Mouse (Mus musculus): ENCODE results near the gene Slc41a2. TPM values are rescaled to one million over a fixed set of nuclear protein-coding genes. Genes with fewer than 3 reads are reported as not detected.

Slc41a2 gene
- polyA plus RNA-seq, 2 experiments, result 0.06 to 0.14 TPM

GRCm38 (mm10) chr10:83244131-83244530, 93.6 kb downstream of the Slc41a2 start:
- no peak for TF ChIP-seq CTCF (IDR thresholded peaks at IDR 0.05; ENCODE audit: low read depth)
- TF ChIP-seq EP300 (IDR thresholded peaks at IDR 0.05; ENCODE audit: low read depth), result no peak
- H3K36me3 ChIP-seq (replicated peaks; ENCODE audit: control insufficient read depth, insufficient read depth, low read depth), result no peaks in the 10 kb centered on the region
- no peak overlapping the region for H3K4me2 ChIP-seq (ENCODE audit: low read depth)
- no peak overlapping the region for H3K27ac ChIP-seq
- H3K9me3 ChIP-seq (ENCODE audit: control insufficient read depth, low read length), result no peaks in the 10 kb centered on the region
- H3K4me1 ChIP-seq (replicated peaks; ENCODE audit: control insufficient read depth in 2 of 2, insufficient read depth in 2 of 2, low read length in 1 of 2), result no peaks in the 10 kb centered on the region; a peak in 1 of 4 replicates
- no peaks in the 10 kb centered on the region for H3K27me3 ChIP-seq (ENCODE audit: control insufficient read depth, insufficient read depth, low read length)
- H3K9ac ChIP-seq (replicated peaks), result no peak overlapping the region
- H3K4me3 ChIP-seq (ENCODE audit: insufficient read depth in 1 of 2, low read depth in 2 of 2, low read length in 2 of 2), result no peak overlapping the region
- DNase-seq (ENCODE audit: low read depth in 3 of 3, low spot score in 3 of 3), result peak in 1 of 3 experiments; percentile 9
- 70% methylated on average over 6 of the region's 6 CpGs for WGBS (ENCODE audit: insufficient replicate concordance)
- no peak for ATAC-seq (ENCODE audit: insufficient read depth)

GRCm38 (mm10) chr10:83242106-83242686, 95.5 kb downstream of the Slc41a2 start:
- Histone ChIP-seq H3K4me3 (ENCODE audit: insufficient read depth in 1 of 2, low read depth in 2 of 2, low read length in 2 of 2) (no peak overlapping the region), H3K36me3 (replicated peaks; ENCODE audit: control insufficient read depth, insufficient read depth, low read depth) (no peaks in the 10 kb centered on the region), H3K27ac (no peak overlapping the region), H3K27me3 (ENCODE audit: control insufficient read depth, insufficient read depth, low read length) (no peaks in the 10 kb centered on the region), H3K4me1 (replicated peaks; ENCODE audit: control insufficient read depth in 2 of 2, insufficient read depth in 2 of 2, low read length in 1 of 2) (no peaks in the 10 kb centered on the region; a peak in 1 of 4 replicates), H3K4me2 (ENCODE audit: low read depth) (no peak overlapping the region), H3K9me3 (ENCODE audit: control insufficient read depth, low read length) (no peaks in the 10 kb centered on the region), H3K9ac (replicated peaks) (no peak overlapping the region)
- no peak for DNase-seq (ENCODE audit: low read depth in 3 of 3, low spot score in 3 of 3)
- 64% methylated on average over 11 of the region's 11 CpGs for WGBS (ENCODE audit: insufficient replicate concordance)
- no peak for ATAC-seq (ENCODE audit: insufficient read depth)
- TF ChIP-seq CTCF (IDR thresholded peaks at IDR 0.05; ENCODE audit: low read depth), result no peak
- no peak for TF ChIP-seq EP300 (IDR thresholded peaks at IDR 0.05; ENCODE audit: low read depth)

GRCm38 (mm10) chr10:83234391-83234790, 103.3 kb downstream of the Slc41a2 start:
- ATAC-seq (ENCODE audit: insufficient read depth), result no peak
- H3K4me2 ChIP-seq (ENCODE audit: low read depth), result no peak overlapping the region
- H3K9ac ChIP-seq (replicated peaks), result no peak overlapping the region
- no peaks in the 10 kb centered on the region for H3K9me3 ChIP-seq (ENCODE audit: control insufficient read depth, low read length)
- no peaks in the 10 kb centered on the region for H3K27me3 ChIP-seq (ENCODE audit: control insufficient read depth, insufficient read depth, low read length)
- H3K27ac ChIP-seq, result no peak overlapping the region
- no peak overlapping the region for H3K4me3 ChIP-seq (ENCODE audit: insufficient read depth in 1 of 2, low read depth in 2 of 2, low read length in 2 of 2)
- no peak for DNase-seq (ENCODE audit: low read depth in 3 of 3, low spot score in 3 of 3)
- H3K36me3 ChIP-seq (replicated peaks; ENCODE audit: control insufficient read depth, insufficient read depth, low read depth), result no peaks in the 10 kb centered on the region
- WGBS (ENCODE audit: insufficient replicate concordance), result 43% methylated on average over 4 of the region's 4 CpGs
- TF ChIP-seq CTCF (IDR thresholded peaks at IDR 0.05; ENCODE audit: low read depth) (no peak), EP300 (IDR thresholded peaks at IDR 0.05; ENCODE audit: low read depth) (no peak)
- no peaks in the 10 kb centered on the region; a peak in 1 of 4 replicates for H3K4me1 ChIP-seq (replicated peaks; ENCODE audit: control insufficient read depth in 2 of 2, insufficient read depth in 2 of 2, low read length in 1 of 2)

GRCm38 (mm10) chr10:83233967-83234366, 103.7 kb downstream of the Slc41a2 start:
- Histone ChIP-seq H3K4me3 (ENCODE audit: insufficient read depth in 1 of 2, low read depth in 2 of 2, low read length in 2 of 2) (no peak overlapping the region), H3K36me3 (replicated peaks; ENCODE audit: control insufficient read depth, insufficient read depth, low read depth) (no peaks in the 10 kb centered on the region), H3K4me2 (ENCODE audit: low read depth) (no peak overlapping the region), H3K9ac (replicated peaks) (no peak overlapping the region), H3K27ac (no peak overlapping the region), H3K27me3 (ENCODE audit: control insufficient read depth, insufficient read depth, low read length) (no peaks in the 10 kb centered on the region), H3K9me3 (ENCODE audit: control insufficient read depth, low read length) (no peaks in the 10 kb centered on the region), H3K4me1 (replicated peaks; ENCODE audit: control insufficient read depth in 2 of 2, insufficient read depth in 2 of 2, low read length in 1 of 2) (no peaks in the 10 kb centered on the region; a peak in 1 of 4 replicates)
- DNase-seq (ENCODE audit: low read depth in 3 of 3, low spot score in 3 of 3), result no peak
- no peak for ATAC-seq (ENCODE audit: insufficient read depth)
- TF ChIP-seq CTCF (IDR thresholded peaks at IDR 0.05; ENCODE audit: low read depth) (no peak), EP300 (IDR thresholded peaks at IDR 0.05; ENCODE audit: low read depth) (no peak)
- WGBS (ENCODE audit: insufficient replicate concordance), result 32% methylated on average over 3 of the region's 3 CpGs

GRCm38 (mm10) chr10:83228626-83229025, 109.1 kb downstream of the Slc41a2 start:
- Histone ChIP-seq H3K36me3 (replicated peaks; ENCODE audit: control insufficient read depth, insufficient read depth, low read depth) (no peaks in the 10 kb centered on the region), H3K27me3 (ENCODE audit: control insufficient read depth, insufficient read depth, low read length) (no peaks in the 10 kb centered on the region), H3K9ac (replicated peaks) (no peak overlapping the region), H3K4me3 (ENCODE audit: insufficient read depth in 1 of 2, low read depth in 2 of 2, low read length in 2 of 2) (no peak overlapping the region), H3K4me2 (ENCODE audit: low read depth) (no peak overlapping the region), H3K9me3 (ENCODE audit: control insufficient read depth, low read length) (no peaks in the 10 kb centered on the region), H3K4me1 (replicated peaks; ENCODE audit: control insufficient read depth in 2 of 2, insufficient read depth in 2 of 2, low read length in 1 of 2) (peaks cover 0 to 2% of the 10 kb centered on the region in 2 experiments; a peak in 1 of 4 replicates), H3K27ac (no peak overlapping the region)
- WGBS (ENCODE audit: insufficient replicate concordance), result 26% methylated on average over 4 of the region's 4 CpGs
- DNase-seq (ENCODE audit: low read depth in 3 of 3, low spot score in 3 of 3) (no peak), ATAC-seq (ENCODE audit: insufficient read depth) (no peak)
- no peak for TF ChIP-seq CTCF (IDR thresholded peaks at IDR 0.05; ENCODE audit: low read depth)

Data from liver, embryonic 14.5 days (tissue).